Mouse (Mus musculus) ES-E14 (cell line): ENCODE data around the gene Rab4b. TPM values are rescaled to one million over a fixed set of nuclear protein-coding genes. Genes with fewer than 3 reads are reported as not detected.

Experiments used
- DNase-seq: peaks from one replicate; pipeline ENCODE4 v3.0.0-alpha.2; 2013; ENCODE audit warnings: low read depth, low spot score
- H3K27ac ChIP-seq: 2 replicates; pipeline ENCODE4 v1.5.1; 2012; ENCODE audit warnings: low read depth, mild to moderate bottlenecking, low read length, moderate library complexity, mixed read lengths; ENCODE audit not compliant: poor library complexity, insufficient read depth, severe bottlenecking
- H3K36me3 ChIP-seq: 2 replicates; pipeline ENCODE4 v1.6.1; 2012; ENCODE audit warnings: mild to moderate bottlenecking, low read length, moderate library complexity, mixed read lengths; ENCODE audit not compliant: control insufficient read depth, poor library complexity, insufficient read depth, severe bottlenecking
- H3K4me1 ChIP-seq, 2 experiments: fragments of 150-350 bp in 1 of 2; sonication (generic) in 1 of 2; 2 replicates each; pipeline ENCODE4 v1.6.1; 2012; ENCODE audit warnings: low read length in 2 of 2, mild to moderate bottlenecking in 1 of 2, mixed read lengths in 1 of 2; ENCODE audit not compliant: control insufficient read depth in 2 of 2, insufficient read depth in 2 of 2, poor library complexity in 1 of 2
- H3K4me3 ChIP-seq, 2 experiments: fragments of 150-350 bp in 1 of 2; sonication (generic) in 1 of 2; 2 replicates each; pipeline ENCODE4 v1.5.1; 2012; ENCODE audit warnings: low read length in 2 of 2, low read depth in 1 of 2, mild to moderate bottlenecking in 1 of 2, mixed read lengths in 1 of 2; ENCODE audit not compliant: insufficient read depth in 1 of 2, poor library complexity in 1 of 2, severe bottlenecking in 1 of 2
- H3K9ac ChIP-seq: 2 replicates; pipeline ENCODE4 v1.6.1; 2012; ENCODE audit warnings: low read depth, mild to moderate bottlenecking, low read length, mixed read lengths; ENCODE audit not compliant: poor library complexity, insufficient read depth, severe bottlenecking
- H3K9me3 ChIP-seq: fragments of 150-350 bp; sonication (generic); 2 replicates; pipeline ENCODE4 v1.6.1; 2012; ENCODE audit warnings: low read depth, mild to moderate bottlenecking, low read length; ENCODE audit not compliant: control insufficient read depth, insufficient read depth
- CHD2 ChIP-seq: IDR thresholded peaks from 2 replicates; pipeline ENCODE4 v1.6.1; 2014; ENCODE audit warnings: mild to moderate bottlenecking, low read depth, low read length, inconsistent platforms
- HCFC1 ChIP-seq: IDR thresholded peaks from 2 replicates; pipeline ENCODE4 v1.6.1; 2012; ENCODE audit warnings: low read length, inconsistent platforms, borderline replicate concordance; ENCODE audit not compliant: insufficient read depth
- MAFK ChIP-seq: IDR thresholded peaks from 2 replicates; pipeline ENCODE4 v1.6.1; 2014; ENCODE audit warnings: mild to moderate bottlenecking, low read depth, low read length, inconsistent platforms; ENCODE audit not compliant: insufficient read depth
- ZC3H11A ChIP-seq: IDR thresholded peaks from 2 replicates; pipeline ENCODE4 v1.6.1; 2012; ENCODE audit warnings: low read depth, mild to moderate bottlenecking, inconsistent platforms, low read length, borderline replicate concordance
- ZNF384 ChIP-seq: IDR thresholded peaks from 2 replicates; pipeline ENCODE4 v1.6.1; 2012; ENCODE audit warnings: low read depth, low read length, inconsistent platforms
- in situ Hi-C, 2 experiments: fragments of 600-800 bp; cut with MboI; formaldehyde crosslinking; loops; one replicate each; pipeline ENCODE4 v1.15.1; 2025; ENCODE audit warnings: low sequenced_read_pairs in 2 of 2, inconsistent platforms in 1 of 2; ENCODE audit not compliant: unreplicated experiment in 2 of 2
- total RNA-seq: library from RNA; depleted of rRNA; stranded (reverse); fragments of 300-350 nt; gene quantifications from 2 replicates; pipeline ENCODE4 v1.2.3, GENCODE M21; 2012

Gene Rab4b
- total RNA-seq, 1 experiment = 28.3 TPM

DNA sequence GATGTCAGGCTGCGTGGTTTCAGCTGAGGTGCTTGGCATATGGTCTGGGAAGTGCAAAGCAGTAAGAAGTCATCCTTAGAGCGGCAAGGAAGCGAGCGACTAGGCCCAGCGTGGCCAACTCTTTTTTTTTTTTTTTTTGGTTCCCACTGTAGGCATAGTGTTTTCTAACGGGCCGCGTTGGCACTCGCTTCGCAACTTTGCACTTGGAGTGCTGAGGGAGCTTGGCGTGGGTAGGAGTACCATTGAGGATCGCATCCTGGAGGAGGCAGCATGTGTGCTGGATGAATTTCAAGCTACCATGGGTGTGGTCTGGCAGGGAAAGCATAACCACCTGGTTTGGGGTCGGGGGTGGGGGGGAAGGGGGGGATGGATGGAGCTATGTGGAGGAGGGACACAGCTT, 22.7 kb downstream of the Rab4b start:
- H3K4me1 ChIP-seq = peaks cover 0 to 8% of the 10 kb centered on the region in 2 experiments; a peak in 2 of 4 replicates
- H3K4me3 ChIP-seq = no peak overlapping the region
- H3K9me3 ChIP-seq = no peaks in the 10 kb centered on the region
- TF ChIP-seq ZC3H11A (no peak), ZNF384 (no peak), CHD2 (no peak), HCFC1 (no peak)
- no peak overlapping the region for H3K9ac ChIP-seq
- no peak for DNase-seq
- in situ Hi-C loops = no loop called here
- peaks cover 24% of the 10 kb centered on the region for H3K36me3 ChIP-seq
- no peak overlapping the region for H3K27ac ChIP-seq

- H3K9ac ChIP-seq = no peak within 1 kb of the TSS
- no peaks in the 10 kb centered on the region for H3K9me3 ChIP-seq
- no peak for TF ChIP-seq HCFC1
- no peak for TF ChIP-seq ZNF384
- no peak for TF ChIP-seq ZC3H11A
- TF ChIP-seq MAFK = no peak
- TF ChIP-seq CHD2 = no peak
- no peak for DNase-seq
- H3K4me1 ChIP-seq = peaks cover 0 to 6% of the 10 kb centered on the region in 2 experiments; a peak in 1 of 4 replicates
- peaks cover 11% of the 10 kb centered on the region for H3K36me3 ChIP-seq
- no peak within 1 kb of the TSS for H3K4me3 ChIP-seq
- no peak within 1 kb of the TSS for H3K27ac ChIP-seq
- in situ Hi-C loops = no loop called here
Observed at GRCm38 (mm10) chr7:27153205-27153764, 25.4 kb downstream of the Rab4b start, which contains the start of gene Cyp2t4. Gene Cyp2t4, plus strand, starts transcription at chr7:27153714.

DNA sequence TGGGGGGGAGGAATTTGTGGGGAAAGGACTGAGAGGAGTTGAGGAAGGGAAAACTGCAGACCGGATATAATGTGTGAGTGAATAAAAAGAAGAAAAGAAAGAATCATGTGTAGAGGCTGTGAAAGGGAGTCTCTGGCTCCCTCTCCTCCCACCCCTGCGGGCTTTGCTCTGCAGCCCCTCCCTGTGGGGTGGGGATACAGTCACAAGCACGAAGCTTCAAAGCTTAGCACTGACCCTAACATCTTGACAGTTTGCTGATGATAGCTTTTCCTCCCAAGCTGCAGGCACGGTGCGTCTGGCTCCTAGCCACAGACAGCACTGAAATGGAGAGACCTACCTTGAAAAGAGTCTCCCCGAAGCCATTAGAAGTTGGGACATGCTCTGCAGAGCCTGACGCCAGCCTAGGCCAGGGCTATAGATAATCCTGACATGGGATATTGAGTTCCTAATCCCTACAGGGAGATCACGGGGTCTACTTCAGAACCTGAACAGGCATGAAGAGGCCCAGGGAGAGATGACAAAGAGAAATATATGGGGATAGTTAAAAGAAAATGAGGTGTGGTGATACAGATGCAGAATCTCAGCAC, 42.2 kb downstream of the Rab4b start:
- TF ChIP-seq CHD2 (no peak), ZC3H11A (no peak), MAFK (no peak), ZNF384 (no peak), HCFC1 (no peak)
- H3K36me3 ChIP-seq = no peaks in the 10 kb centered on the region

GRCm38 (mm10) chr7:27133757-27134156, 44.9 kb downstream of the Rab4b start:
- H3K9ac ChIP-seq = no peak overlapping the region
- TF ChIP-seq ZNF384 = no peak
- TF ChIP-seq MAFK = no peak
- no peak for TF ChIP-seq CHD2
- no peak for TF ChIP-seq HCFC1
- no peak for TF ChIP-seq ZC3H11A
- H3K4me1 ChIP-seq = peaks cover 0 to 10% of the 10 kb centered on the region in 2 experiments; a peak in 1 of 4 replicates
- DNase-seq = no peak
- no peak overlapping the region for H3K4me3 ChIP-seq
- no peaks in the 10 kb centered on the region for H3K9me3 ChIP-seq
- H3K36me3 ChIP-seq = no peaks in the 10 kb centered on the region
- H3K27ac ChIP-seq = no peak overlapping the region
- in situ Hi-C loops = no loop called here

More for the DNA sequence above, 42.2 kb downstream of the Rab4b start:
- Histone ChIP-seq H3K4me1 (peaks cover 0 to 5% of the 10 kb centered on the region in 2 experiments; a peak in 1 of 4 replicates), H3K27ac (no peak overlapping the region), H3K9me3 (no peaks in the 10 kb centered on the region), H3K4me3 (no peak overlapping the region), H3K9ac (no peak overlapping the region)
- no peak for DNase-seq
- in situ Hi-C loops = no loop called here
